Mouse (Mus musculus): ENCODE data around the gene Meis1.

Meis1 gene

GRCm38 (mm10) chr11:18971551-18971950, 47.2 kb downstream of the Meis1 start:
- no peaks in the 10 kb centered on the region for H3K27me3 ChIP-seq (ENCODE audit: insufficient read depth, low read length)
- H3K36me3 ChIP-seq (ENCODE audit: insufficient read depth, low read length): no peaks in the 10 kb centered on the region
- TF ChIP-seq POU5F1 (IDR thresholded peaks at IDR 0.05; ENCODE audit: borderline replicate concordance, low read length) (no peak), NANOG (IDR thresholded peaks at IDR 0.05; ENCODE audit: borderline replicate concordance, low read length) (no peak), CTCF (conservative IDR thresholded peaks at IDR 0.05; ENCODE audit: low read length) (no peak)
- no peaks in the 10 kb centered on the region for H3K9me3 ChIP-seq (ENCODE audit: low read length)
- no peak overlapping the region for H3K4me3 ChIP-seq (replicated peaks; ENCODE audit: low read length)
- 0 out of 2 replicates have a peak, but pooled peaks cover 4% of the 10 kb centered on the region for H3K4me1 ChIP-seq (replicated peaks; ENCODE audit: low read depth, low read length)

- H3K4me1 ChIP-seq (replicated peaks; ENCODE audit: low read depth, low read length): 0 out of 2 replicates have a peak, but pooled peaks cover 4% of the 10 kb centered on the region
- no peaks in the 10 kb centered on the region for H3K9me3 ChIP-seq (ENCODE audit: low read length)
- no peak overlapping the region for H3K4me3 ChIP-seq (replicated peaks; ENCODE audit: low read length)
- H3K36me3 ChIP-seq (ENCODE audit: insufficient read depth, low read length): no peaks in the 10 kb centered on the region
- H3K27me3 ChIP-seq (ENCODE audit: insufficient read depth, low read length): no peaks in the 10 kb centered on the region
- no peak for TF ChIP-seq POU5F1 (IDR thresholded peaks at IDR 0.05; ENCODE audit: borderline replicate concordance, low read length)
- TF ChIP-seq NANOG (IDR thresholded peaks at IDR 0.05; ENCODE audit: borderline replicate concordance, low read length): no peak
- TF ChIP-seq CTCF (conservative IDR thresholded peaks at IDR 0.05; ENCODE audit: low read length): no peak
Observed at GRCm38 (mm10) chr11:18969920-18970336, 48.9 kb downstream of the Meis1 start.

- Histone ChIP-seq H3K27me3 (ENCODE audit: insufficient read depth, low read length) (no peaks in the 10 kb centered on the region), H3K9me3 (ENCODE audit: low read length) (no peaks in the 10 kb centered on the region)
- no peak for TF ChIP-seq POU5F1 (IDR thresholded peaks at IDR 0.05; ENCODE audit: borderline replicate concordance, low read length)
- TF ChIP-seq CTCF (conservative IDR thresholded peaks at IDR 0.05; ENCODE audit: low read length): no peak
- TF ChIP-seq NANOG (IDR thresholded peaks at IDR 0.05; ENCODE audit: borderline replicate concordance, low read length): no peak
Observed at GRCm38 (mm10) chr11:18964418-18964817, 54.4 kb downstream of the Meis1 start.

DNA sequence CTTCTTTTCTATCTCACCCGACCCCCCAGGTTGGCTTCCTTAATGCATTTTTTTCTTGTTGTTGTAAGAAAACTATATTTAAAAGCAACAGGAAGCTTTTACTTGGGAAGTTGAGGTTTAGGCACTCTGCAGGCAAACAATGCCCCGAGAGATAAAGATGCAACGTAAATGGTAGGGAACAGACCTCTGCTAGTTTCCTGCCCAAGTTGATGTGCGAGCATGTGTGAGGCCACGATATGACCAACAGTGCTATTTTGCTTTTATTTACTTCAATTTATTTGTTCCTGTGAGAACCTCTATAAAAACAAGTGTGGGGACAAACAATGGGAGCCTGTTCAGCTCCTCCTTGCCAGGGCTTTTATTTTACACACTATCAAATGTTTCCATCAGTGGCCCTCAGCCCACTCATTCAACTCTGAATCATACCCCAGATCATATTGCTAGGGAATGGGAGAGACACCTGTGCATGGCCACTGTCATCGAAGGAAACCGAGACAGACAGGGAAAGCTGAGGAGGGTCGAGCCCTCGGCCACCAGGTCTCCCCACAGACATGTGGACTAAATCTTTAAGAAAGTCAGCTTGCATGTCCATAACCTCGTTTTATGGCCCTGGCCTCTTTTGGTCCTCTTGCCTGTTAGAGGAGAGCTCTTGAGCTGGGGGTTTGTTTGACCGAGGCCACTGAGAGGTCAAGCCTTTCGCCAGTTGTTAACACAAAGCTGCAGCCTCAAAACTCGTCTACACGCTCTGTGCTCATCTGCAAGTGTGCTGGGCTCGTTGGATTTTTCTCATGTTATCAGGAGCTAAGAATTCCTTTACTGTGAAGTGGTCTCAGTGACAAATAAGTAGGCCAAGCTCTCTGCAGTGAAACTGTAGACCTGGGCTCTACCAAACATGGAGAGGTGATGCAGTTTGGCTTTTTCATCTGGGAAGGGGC, 55.3 kb downstream of the Meis1 start:
- Histone ChIP-seq H3K36me3 (ENCODE audit: insufficient read depth, low read length) (no peaks in the 10 kb centered on the region), H3K27me3 (ENCODE audit: insufficient read depth, low read length) (peaks cover under 1% of the 10 kb centered on the region; the same call in 1 of the 2 replicates), H3K4me3 (replicated peaks; ENCODE audit: low read length) (no peak overlapping the region), H3K4me1 (replicated peaks; ENCODE audit: low read depth, low read length) (peaks cover 5% of the 10 kb centered on the region), H3K9me3 (ENCODE audit: low read length) (no peaks in the 10 kb centered on the region)
- TF ChIP-seq POU5F1 (IDR thresholded peaks at IDR 0.05; ENCODE audit: borderline replicate concordance, low read length): no peak
- TF ChIP-seq NANOG (IDR thresholded peaks at IDR 0.05; ENCODE audit: borderline replicate concordance, low read length): no peak
- no peak for TF ChIP-seq CTCF (conservative IDR thresholded peaks at IDR 0.05; ENCODE audit: low read length)

More at GRCm38 (mm10) chr11:18964418-18964817, 54.4 kb downstream of the Meis1 start:
- Histone ChIP-seq H3K36me3 (ENCODE audit: insufficient read depth, low read length) (no peaks in the 10 kb centered on the region), H3K4me3 (replicated peaks; ENCODE audit: low read length) (no peak overlapping the region), H3K4me1 (replicated peaks; ENCODE audit: low read depth, low read length) (no peaks in the 10 kb centered on the region)

- H3K27me3 ChIP-seq (ENCODE audit: insufficient read depth, low read length): peaks cover 4% of the 10 kb centered on the region; the same call in 1 of the 2 replicates
- no peak for TF ChIP-seq POU5F1 (IDR thresholded peaks at IDR 0.05; ENCODE audit: borderline replicate concordance, low read length)
- TF ChIP-seq CTCF (conservative IDR thresholded peaks at IDR 0.05; ENCODE audit: low read length): no peak
- TF ChIP-seq NANOG (IDR thresholded peaks at IDR 0.05; ENCODE audit: borderline replicate concordance, low read length): no peak
- H3K4me1 ChIP-seq (replicated peaks; ENCODE audit: low read depth, low read length): peaks cover 40% of the 10 kb centered on the region
- H3K9me3 ChIP-seq (ENCODE audit: low read length): no peaks in the 10 kb centered on the region
- no peaks in the 10 kb centered on the region for H3K36me3 ChIP-seq (ENCODE audit: insufficient read depth, low read length)
- H3K4me3 ChIP-seq (replicated peaks; ENCODE audit: low read length): no peak overlapping the region
Observed at GRCm38 (mm10) chr11:18959465-18959864, 59.3 kb downstream of the Meis1 start.

DNA sequence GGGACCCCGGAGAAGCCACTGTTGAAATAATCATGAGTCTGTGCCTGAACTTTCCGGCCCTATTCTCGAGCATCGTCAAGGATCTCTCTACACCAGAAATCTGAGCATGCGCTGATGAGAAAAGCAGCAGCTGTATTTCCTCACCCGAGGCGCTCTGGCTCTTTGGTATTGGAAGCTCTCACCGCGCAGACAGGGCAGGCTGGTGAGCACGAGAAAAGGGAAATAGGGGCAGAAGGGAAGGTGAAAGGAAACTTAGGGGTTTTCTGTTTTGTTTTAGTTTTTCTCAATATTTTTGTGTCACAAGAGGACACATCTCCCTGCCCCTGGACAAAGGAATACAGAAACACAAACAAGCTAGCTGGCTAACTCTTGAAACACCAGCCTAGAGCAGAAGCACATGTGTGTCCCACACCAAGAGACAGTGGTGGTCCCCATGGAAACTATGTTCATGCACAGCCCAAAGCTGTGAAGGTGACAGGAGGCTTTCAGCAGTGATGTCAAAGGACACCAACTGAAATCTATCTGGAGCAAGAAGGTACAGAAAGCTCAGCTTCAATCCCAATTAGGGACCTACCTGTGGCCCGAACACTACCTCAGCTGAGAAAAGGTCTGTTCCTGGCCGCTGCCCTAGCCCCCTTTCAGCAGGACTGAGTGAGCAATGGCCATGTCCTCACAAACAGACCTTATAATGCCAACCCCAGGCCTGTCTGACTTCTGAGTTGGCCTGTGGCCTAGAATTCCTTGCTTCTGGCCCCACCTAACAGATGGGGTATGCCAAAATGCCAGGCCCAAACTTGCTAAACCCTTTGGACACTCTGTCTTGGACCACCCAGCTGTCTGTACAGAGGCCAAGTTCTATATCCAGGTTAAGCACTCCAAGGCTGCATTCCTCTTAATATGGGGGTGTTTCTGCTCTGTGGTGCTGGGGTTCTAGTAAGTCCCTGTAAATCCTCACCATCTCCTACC, 60.7 kb downstream of the Meis1 start:
- H3K9me3 ChIP-seq (ENCODE audit: low read length): no peaks in the 10 kb centered on the region
- H3K4me3 ChIP-seq (replicated peaks; ENCODE audit: low read length): peak overlapping the region; percentile 37; the same call in 1 of the 2 replicates
- peaks cover 4% of the 10 kb centered on the region; the same call in 1 of the 2 replicates for H3K27me3 ChIP-seq (ENCODE audit: insufficient read depth, low read length)
- TF ChIP-seq POU5F1 (IDR thresholded peaks at IDR 0.05; ENCODE audit: borderline replicate concordance, low read length) (no peak), NANOG (IDR thresholded peaks at IDR 0.05; ENCODE audit: borderline replicate concordance, low read length) (no peak), CTCF (conservative IDR thresholded peaks at IDR 0.05; ENCODE audit: low read length) (no peak)
- no peaks in the 10 kb centered on the region for H3K36me3 ChIP-seq (ENCODE audit: insufficient read depth, low read length)
- peaks cover 49% of the 10 kb centered on the region for H3K4me1 ChIP-seq (replicated peaks; ENCODE audit: low read depth, low read length)

DNA sequence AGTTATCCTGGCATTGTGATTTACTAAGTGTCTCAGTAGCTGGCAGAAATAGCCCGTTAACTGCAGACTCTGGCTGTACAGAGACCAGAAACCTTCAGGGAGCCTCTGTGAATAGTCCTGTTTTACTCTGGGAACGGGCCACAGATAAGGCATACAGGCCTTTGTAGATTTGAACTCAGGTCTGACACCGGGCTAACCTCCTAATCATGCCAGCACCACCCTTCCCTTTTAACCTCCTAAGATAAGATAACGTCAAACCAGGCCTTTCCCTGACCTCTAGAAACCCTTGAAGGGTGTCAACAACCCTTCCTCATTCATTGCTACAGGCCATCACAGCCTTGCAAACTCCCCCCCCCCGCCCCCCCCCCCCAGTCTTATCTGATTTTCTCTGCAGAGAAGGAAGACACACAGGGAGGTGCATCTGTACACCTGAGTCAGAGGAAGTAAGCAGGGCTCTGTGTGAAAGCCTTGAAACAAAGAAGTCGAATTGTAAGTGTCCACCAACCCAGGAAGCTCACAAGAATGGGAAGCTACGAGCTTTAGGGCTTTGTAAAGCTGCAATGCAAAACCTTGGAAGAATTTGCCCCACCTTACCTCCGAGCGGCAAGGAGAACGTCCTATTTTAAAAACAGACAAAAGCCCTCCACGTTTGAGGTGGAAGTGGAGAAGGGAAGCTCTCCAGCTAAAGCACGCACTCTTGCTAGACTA, 61.5 kb downstream of the Meis1 start:
- Histone ChIP-seq H3K4me3 (replicated peaks; ENCODE audit: low read length) (peak overlapping the region; percentile 37; the same call in 1 of the 2 replicates), H3K27me3 (ENCODE audit: insufficient read depth, low read length) (peaks cover 4% of the 10 kb centered on the region; the same call in 1 of the 2 replicates), H3K36me3 (ENCODE audit: insufficient read depth, low read length) (no peaks in the 10 kb centered on the region), H3K4me1 (replicated peaks; ENCODE audit: low read depth, low read length) (peaks cover 49% of the 10 kb centered on the region), H3K9me3 (ENCODE audit: low read length) (no peaks in the 10 kb centered on the region)
- TF ChIP-seq NANOG (IDR thresholded peaks at IDR 0.05; ENCODE audit: borderline replicate concordance, low read length) (no peak; the same call in 1 of the 2 replicates), CTCF (conservative IDR thresholded peaks at IDR 0.05; ENCODE audit: low read length) (no peak), POU5F1 (IDR thresholded peaks at IDR 0.05; ENCODE audit: borderline replicate concordance, low read length) (no peak)

Measured in E14TG2a.4 (cell line).